Mouse (Mus musculus): ENCODE measurements around the gene Dnttip1.

GRCm38 (mm10) chr2:164777246-164778014, 31.6 kb downstream of the Dnttip1 start:
- TF ChIP-seq NELFE (IDR thresholded peaks at IDR 0.05; ENCODE audit: low read depth, low read length) (no peak), MAX (IDR thresholded peaks at IDR 0.05; ENCODE audit: low read length) (no peak)

Measured in MEL (cell line).